Mouse (Mus musculus): ENCODE data around the gene Lrrfip2.

Lrrfip2 gene

GRCm38 (mm10) chr9:111117126-111117642 is at the start of gene Lrrfip2:
Lrrfip2 (plus strand) TSS chr9:111117592.
- in situ Hi-C loops (cut with MboI) = no loop called here

GRCm38 (mm10) chr9:111070546-111070961 is 46.8 kb upstream of the Lrrfip2 start:
- in situ Hi-C loops (cut with MboI) = no loop called here

GRCm38 (mm10) chr9:111072175-111072574 is 45.2 kb upstream of the Lrrfip2 start:
- in situ Hi-C loops (cut with MboI) = no loop called here

- in situ Hi-C loops (cut with MboI) = no loop called here
Measured at GRCm38 (mm10) chr9:111072971-111073370, 44.4 kb upstream of the Lrrfip2 start.

GRCm38 (mm10) chr9:111077745-111078144 is 39.6 kb upstream of the Lrrfip2 start:
- in situ Hi-C loops (cut with MboI) = no loop called here

- in situ Hi-C loops (cut with MboI) = no loop called here
Measured at GRCm38 (mm10) chr9:111080801-111081200, 36.6 kb upstream of the Lrrfip2 start.

GRCm38 (mm10) chr9:111081765-111082164 is 35.6 kb upstream of the Lrrfip2 start:
- in situ Hi-C loops (cut with MboI) = no loop called here

GRCm38 (mm10) chr9:111085329-111085728 is 32.1 kb upstream of the Lrrfip2 start:
- in situ Hi-C loops (cut with MboI) = no loop called here

GRCm38 (mm10) chr9:111086137-111086536 is 31.3 kb upstream of the Lrrfip2 start:
- in situ Hi-C loops (cut with MboI) = no loop called here

- in situ Hi-C loops (cut with MboI) = no loop called here
Measured at GRCm38 (mm10) chr9:111086995-111087606, 30.3 kb upstream of the Lrrfip2 start.

- in situ Hi-C loops (cut with MboI) = no loop called here
Measured at GRCm38 (mm10) chr9:111087960-111088359, 29.4 kb upstream of the Lrrfip2 start.

- in situ Hi-C loops (cut with MboI) = no loop called here
Measured at GRCm38 (mm10) chr9:111088886-111089285, 28.5 kb upstream of the Lrrfip2 start.

- in situ Hi-C loops (cut with MboI) = no loop called here
Measured at GRCm38 (mm10) chr9:111092657-111093056, 24.7 kb upstream of the Lrrfip2 start.

- in situ Hi-C loops (cut with MboI) = no loop called here
Measured at GRCm38 (mm10) chr9:111093094-111093493, 24.3 kb upstream of the Lrrfip2 start.

- in situ Hi-C loops (cut with MboI) = no loop called here
Measured at GRCm38 (mm10) chr9:111094626-111095025, 22.8 kb upstream of the Lrrfip2 start.

- in situ Hi-C loops (cut with MboI) = no loop called here
Measured at GRCm38 (mm10) chr9:111095710-111096109, 21.7 kb upstream of the Lrrfip2 start.

- in situ Hi-C loops (cut with MboI) = no loop called here
Measured at GRCm38 (mm10) chr9:111096419-111097326, 20.7 kb upstream of the Lrrfip2 start.

GRCm38 (mm10) chr9:111097543-111097942 is 19.8 kb upstream of the Lrrfip2 start:
- in situ Hi-C loops (cut with MboI) = no loop called here

- in situ Hi-C loops (cut with MboI) = no loop called here
Measured at GRCm38 (mm10) chr9:111100406-111100805, 17.0 kb upstream of the Lrrfip2 start.

GRCm38 (mm10) chr9:111103293-111103692 is 14.1 kb upstream of the Lrrfip2 start:
- in situ Hi-C loops (cut with MboI) = no loop called here

- in situ Hi-C loops (cut with MboI) = no loop called here
Measured at GRCm38 (mm10) chr9:111103893-111104292, 13.5 kb upstream of the Lrrfip2 start.

GRCm38 (mm10) chr9:111107863-111108262 is 9.5 kb upstream of the Lrrfip2 start:
- in situ Hi-C loops (cut with MboI) = no loop called here

GRCm38 (mm10) chr9:111117794-111118251 is 431 bp downstream of the Lrrfip2 start:
- in situ Hi-C loops (cut with MboI) = no loop called here

Measured in mature B cell (primary cell).